Mouse (Mus musculus) hindbrain, embryonic 11.5 days (tissue): ENCODE measurements around the gene Olfr767. TPM values are rescaled to one million over a fixed set of nuclear protein-coding genes. Genes with fewer than 3 reads are reported as not detected.
A peak's percentile ranks its signal among the peaks of the same experiment; 100 is the strongest.

ENCODE experiments used
- ATAC-seq: fragments of 200-750 bp; cut with Nextera tagmentation; 2 replicates; pipeline ENCODE4 v1.8.0; 2017; ENCODE audit warnings: mild to moderate bottlenecking, moderate TSS enrichment, moderate library complexity; ENCODE audit not compliant: low FRiP score
- DNase-seq: peaks from one replicate; pipeline ENCODE4 v3.0.0-alpha.2; 2015; ENCODE audit warnings: low spot score
- H3K27ac ChIP-seq: fragments of 300-500 bp; sonication (generic); 2 replicates; pipeline ENCODE4 v1.5.1; 2014; ENCODE audit warnings: mild to moderate bottlenecking, low read depth, low read length
- H3K27me3 ChIP-seq: fragments of 300-500 bp; sonication (generic); 2 replicates; pipeline ENCODE4 v1.6.1; 2014; ENCODE audit warnings: mild to moderate bottlenecking, low read length, moderate library complexity, mixed read lengths; ENCODE audit not compliant: control insufficient read depth, insufficient read depth
- H3K36me3 ChIP-seq: fragments of 300-500 bp; sonication (generic); 2 replicates; pipeline ENCODE4 v1.6.1; 2014; ENCODE audit warnings: mild to moderate bottlenecking, low read length, moderate library complexity, mixed read lengths; ENCODE audit not compliant: control insufficient read depth, insufficient read depth
- H3K4me1 ChIP-seq: fragments of 300-500 bp; sonication (generic); replicated peaks from 2 replicates; pipeline ENCODE4 v1.6.1; 2014; ENCODE audit warnings: low read length, mixed read lengths; ENCODE audit not compliant: control insufficient read depth, insufficient read depth
- H3K4me2 ChIP-seq: fragments of 300-500 bp; sonication (generic); replicated peaks from 2 replicates; pipeline ENCODE4 v1.6.1; 2014; ENCODE audit warnings: mild to moderate bottlenecking, low read depth, low read length
- H3K4me3 ChIP-seq: fragments of 300-500 bp; sonication (generic); 2 replicates; pipeline ENCODE4 v1.5.1; 2014; ENCODE audit warnings: low read depth, low read length
- H3K9ac ChIP-seq: fragments of 300-500 bp; sonication (generic); 2 replicates; pipeline ENCODE4 v1.6.1; 2014; ENCODE audit warnings: low read depth, low read length
- H3K9me3 ChIP-seq: fragments of 300-500 bp; sonication (generic); 2 replicates; pipeline ENCODE4 v1.6.1; 2016; ENCODE audit warnings: low read length; ENCODE audit not compliant: control insufficient read depth
- WGBS: fragments of 180-500 bp; shearing (Covaris S2); extraction: QIAGEN DNeasy Blood & Tissue Kit; methylation state at CpG from one replicate; pipeline ENCODE4 v1.1.7; 2014; 5-methylcytosine and 5-hydroxymethylcytosine counted together
- polyA plus RNA-seq: library from polyadenylated mRNA; unstranded; fragments of >200 nt; fragmentation: Nextera tagmentation; extraction: Ambion mirVana; gene quantifications from 2 replicates; pipeline ENCODE4 v1.2.1, GENCODE M21; 2014

The Olfr767 gene
- polyA plus RNA-seq, 1 experiment from 2014 or later = not detected

- no peaks in the 10 kb centered on the region for H3K4me1 ChIP-seq
- no peaks in the 10 kb centered on the region for H3K9me3 ChIP-seq
- WGBS = 66% methylated on average over 3 of the region's 3 CpGs
- H3K4me2 ChIP-seq = no peak overlapping the region
- H3K9ac ChIP-seq = no peak overlapping the region
- ATAC-seq (peak; percentile 87), DNase-seq (peak; percentile 76)
- no peaks in the 10 kb centered on the region for H3K27me3 ChIP-seq
- no peak overlapping the region for H3K27ac ChIP-seq
- H3K4me3 ChIP-seq = no peak overlapping the region
- H3K36me3 ChIP-seq = no peaks in the 10 kb centered on the region
These were observed 56.6 kb downstream of the Olfr767 start for GRCm38 (mm10) chr10:129026018-129026662.

Other genes with a start within 250 kb of the Olfr767 start
- 10.5 and 11.5 TPM in 2 replicates for gene Gdf11, start 191.2 kb downstream of the Olfr767 start, polyA plus RNA-seq
- gene Cd63, start 181.9 kb downstream of the Olfr767 start, polyA plus RNA-seq = 215 and 216 TPM in 2 replicates
- 11.6 and 12.1 TPM in 2 replicates for gene Rdh5, start 160.0 kb downstream of the Olfr767 start, polyA plus RNA-seq
- 260 and 269 TPM in 2 replicates for gene Bloc1s1, start 158.9 kb downstream of the Olfr767 start, polyA plus RNA-seq
- 1.7 and 3.0 TPM in 2 replicates for gene Itga7, start 149.1 kb downstream of the Olfr767 start, polyA plus RNA-seq
- not detected in 2 replicates for gene Mettl7b, start 121.9 kb downstream of the Olfr767 start, polyA plus RNA-seq
- gene Olfr9, start 93.5 kb downstream of the Olfr767 start, polyA plus RNA-seq = not detected in 2 replicates
- gene Olfr763, start 72.1 kb downstream of the Olfr767 start, polyA plus RNA-seq = not detected in 2 replicates
- gene Olfr764-ps1, start 43.0 kb downstream of the Olfr767 start, polyA plus RNA-seq = not detected in 2 replicates
- not detected in 2 replicates for gene Olfr765, start 32.9 kb downstream of the Olfr767 start, polyA plus RNA-seq
- not detected in 2 replicates for gene Olfr766-ps1, start 13.9 kb downstream of the Olfr767 start, polyA plus RNA-seq
- not detected in 2 replicates for gene Olfr768, start 16.5 kb upstream of the Olfr767 start, polyA plus RNA-seq
- gene Olfr769, start 35.0 kb upstream of the Olfr767 start, polyA plus RNA-seq = not detected in 2 replicates
- not detected in 2 replicates for gene Olfr770, start 56.1 kb upstream of the Olfr767 start, polyA plus RNA-seq
- not detected in 2 replicates for gene Olfr771, start 81.8 kb upstream of the Olfr767 start, polyA plus RNA-seq
- gene Olfr772, start 95.0 kb upstream of the Olfr767 start, polyA plus RNA-seq = not detected in 2 replicates
- gene Olfr773, start 104.5 kb upstream of the Olfr767 start, polyA plus RNA-seq = not detected in 2 replicates
- gene Olfr774, start 153.3 kb upstream of the Olfr767 start, polyA plus RNA-seq = not detected in 2 replicates
- gene Olfr775, start 165.5 kb upstream of the Olfr767 start, polyA plus RNA-seq = not detected in 2 replicates
- not detected in 2 replicates for gene Olfr776, start 176.2 kb upstream of the Olfr767 start, polyA plus RNA-seq
- not detected in 2 replicates for gene Olfr777, start 188.6 kb upstream of the Olfr767 start, polyA plus RNA-seq
- gene Olfr780, start 235.2 kb upstream of the Olfr767 start, polyA plus RNA-seq = not detected in 2 replicates
- not detected in 2 replicates for gene Olfr781, start 245.9 kb upstream of the Olfr767 start, polyA plus RNA-seq